Mouse (Mus musculus) ES-Bruce4 (cell line): ENCODE data around the gene Mrpl22.

Experiments
- CTCF ChIP-seq: IDR thresholded peaks from one replicate; pipeline ENCODE4 v1.8.1; 2011; ENCODE audit warnings: low read depth, low read length
- EP300 ChIP-seq: IDR thresholded peaks from 2 replicates; pipeline ENCODE4 v1.6.1; 2011; ENCODE audit warnings: low read depth, low read length; ENCODE audit not compliant: insufficient read depth
- POLR2A ChIP-seq: IDR thresholded peaks from one replicate; pipeline ENCODE4 v1.8.1; 2011; ENCODE audit warnings: low read length; ENCODE audit not compliant: insufficient read depth

GRCm38 (mm10) chr11:58213673-58214342 is 42.3 kb downstream of the Mrpl22 start:
- TF ChIP-seq POLR2A (no peak), CTCF (no peak), EP300 (no peak)
